Comparison of ENCODE assay signal across 9 mouse cellular contexts in the genomic region with DNA sequence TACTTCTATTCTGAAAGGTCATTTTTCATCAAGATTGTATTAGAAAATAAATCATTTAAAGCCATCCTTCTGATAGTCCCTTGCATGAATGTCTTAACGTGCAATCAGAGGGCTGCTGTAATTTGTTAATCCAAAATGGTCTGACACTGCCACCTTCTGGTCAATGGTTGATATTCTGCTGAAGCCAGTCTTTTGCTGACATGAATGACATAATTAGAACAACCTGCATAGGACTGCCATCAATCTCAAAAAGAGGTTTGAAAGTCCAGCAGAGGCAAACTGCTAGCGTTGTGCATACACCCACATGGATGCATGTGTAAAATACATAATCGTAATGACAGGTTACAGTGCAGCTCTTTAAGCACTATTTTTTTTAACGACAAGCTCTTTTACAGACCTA.
DNase-seq lines count a peak whose midpoint lies in the region; ATAC-seq and TF ChIP-seq lines count a peak whose summit lies in the region.
"Had no signal": no experiment of that assay in that cellular context is flagged by ENCODE, and none has a peak within 500 bp of the region (broad histone marks: within the 10 kb centered on the region; RNA-seq: fewer than 3 reads in every experiment).

No protein-coding gene starts in this region.

- no peaks in the 10 kb centered on the region for H3K36me3 ChIP-seq in kidney, embryonic 16.5 days (ENCODE audit: insufficient read depth, low read length)
- H3K36me3 ChIP-seq in forebrain, embryonic 15.5 days: no peaks in the 10 kb centered on the region
- H3K36me3 ChIP-seq in intestine, postnatal 0 days (ENCODE audit: control insufficient read depth, insufficient read depth): no peaks in the 10 kb centered on the region
- no peaks in the 10 kb centered on the region for H3K36me3 ChIP-seq in neural tube, embryonic 13.5 days
- H3K36me3 ChIP-seq: lung, embryonic 15.5 days had no signal

- H3K9me3 ChIP-seq in kidney, embryonic 16.5 days (ENCODE audit: low read length): no peaks in the 10 kb centered on the region
- H3K9me3 ChIP-seq in forebrain, embryonic 15.5 days: no peaks in the 10 kb centered on the region
- no peaks in the 10 kb centered on the region for H3K9me3 ChIP-seq in intestine, postnatal 0 days (ENCODE audit: control insufficient read depth)
- no peaks in the 10 kb centered on the region for H3K9me3 ChIP-seq in neural tube, embryonic 13.5 days
- H3K9me3 ChIP-seq: lung, embryonic 15.5 days had no signal

- intact Hi-C loops in left cerebral cortex, postnatal 36 days (cut with DNase I): no loop called here

- H3K27ac ChIP-seq in kidney, embryonic 16.5 days (ENCODE audit: low read length): no peak overlapping the region
- H3K27ac ChIP-seq in forebrain, embryonic 15.5 days (replicated peaks): no peak overlapping the region
- H3K27ac ChIP-seq in intestine, postnatal 0 days (ENCODE audit: low read depth, low read length): no peak overlapping the region
- no peak overlapping the region for H3K27ac ChIP-seq in neural tube, embryonic 13.5 days (replicated peaks)
- H3K27ac ChIP-seq: lung, embryonic 15.5 days had no signal

- peak; percentile 12 for DNase-seq in kidney, adult 18-20 months
- DNase-seq in c-Kit-positive CD71-positive TER-119-negative erythroid progenitor cells, embryonic 14.5 days (ENCODE audit: low read depth): peak; percentile 6
- DNase-seq in left cerebral cortex, postnatal 36 days (ENCODE audit: low spot score in 2 of 2): peak; percentile 36 to 68
- DNase-seq in spleen, postnatal 10 days (ENCODE audit: low spot score in 2 of 2): no peak

- peak; percentile 86 for TF ChIP-seq CTCF in intestine, postnatal 0 days (IDR thresholded peaks at IDR 0.05; ENCODE audit: low read depth)

- no peaks in the 10 kb centered on the region for H3K27me3 ChIP-seq in kidney, embryonic 16.5 days (ENCODE audit: insufficient read depth, low read length)
- no peaks in the 10 kb centered on the region for H3K27me3 ChIP-seq in forebrain, embryonic 15.5 days
- H3K27me3 ChIP-seq in intestine, postnatal 0 days (replicated peaks; ENCODE audit: control insufficient read depth, insufficient read depth, low read length): no peaks in the 10 kb centered on the region
- no peaks in the 10 kb centered on the region for H3K27me3 ChIP-seq in neural tube, embryonic 13.5 days
- H3K27me3 ChIP-seq: lung, embryonic 15.5 days had no signal

- H3K4me3 ChIP-seq in kidney, embryonic 16.5 days (ENCODE audit: low read length): no peak overlapping the region
- no peak overlapping the region for H3K4me3 ChIP-seq in forebrain, embryonic 15.5 days
- no peak overlapping the region for H3K4me3 ChIP-seq in intestine, postnatal 0 days (ENCODE audit: low read depth, low read length)
- H3K4me3 ChIP-seq in neural tube, embryonic 13.5 days: no peak overlapping the region
- H3K4me3 ChIP-seq: lung, embryonic 15.5 days had no signal

- WGBS in kidney, embryonic 16.5 days: 39% methylated on average over 4 of the region's 4 CpGs
- 34% methylated on average over 4 of the region's 4 CpGs for WGBS in forebrain, embryonic 15.5 days
- WGBS in intestine, postnatal 0 days: 34% methylated on average over 4 of the region's 4 CpGs
- WGBS in neural tube, embryonic 13.5 days: 44% methylated on average over 4 of the region's 4 CpGs

- H3K4me2 ChIP-seq in kidney, embryonic 16.5 days (replicated peaks; ENCODE audit: low read depth, low read length): no peak overlapping the region
- no peak overlapping the region for H3K4me2 ChIP-seq in forebrain, embryonic 15.5 days (replicated peaks)
- no peak overlapping the region for H3K4me2 ChIP-seq in intestine, postnatal 0 days (replicated peaks; ENCODE audit: low read depth)
- no peak overlapping the region for H3K4me2 ChIP-seq in neural tube, embryonic 13.5 days
- H3K4me2 ChIP-seq: lung, embryonic 15.5 days had no signal

- peaks cover 10% of the 10 kb centered on the region; the same call in 1 of the 2 replicates for H3K4me1 ChIP-seq in kidney, embryonic 16.5 days (ENCODE audit: insufficient read depth, low read length)
- H3K4me1 ChIP-seq in forebrain, embryonic 15.5 days: no peaks in the 10 kb centered on the region
- H3K4me1 ChIP-seq in intestine, postnatal 0 days (replicated peaks; ENCODE audit: control insufficient read depth, insufficient read depth, low read length): no peaks in the 10 kb centered on the region
- H3K4me1 ChIP-seq in neural tube, embryonic 13.5 days (replicated peaks): no peaks in the 10 kb centered on the region
- H3K4me1 ChIP-seq: lung, embryonic 15.5 days had no signal

- H3K9ac ChIP-seq in kidney, embryonic 16.5 days (replicated peaks; ENCODE audit: low read length): no peak overlapping the region
- no peak overlapping the region for H3K9ac ChIP-seq in forebrain, embryonic 15.5 days (replicated peaks)
- H3K9ac ChIP-seq in intestine, postnatal 0 days (ENCODE audit: low read depth, low read length): no peak overlapping the region
- H3K9ac ChIP-seq in neural tube, embryonic 13.5 days: no peak overlapping the region
- H3K9ac ChIP-seq: lung, embryonic 15.5 days had no signal

- no peak for ATAC-seq in kidney, embryonic 16.5 days (ENCODE audit: low FRiP score, low TSS enrichment)
- ATAC-seq in forebrain, embryonic 15.5 days (replicated peaks): peak; percentile 79
- no peak for ATAC-seq in intestine, postnatal 0 days
- ATAC-seq in neural tube, embryonic 13.5 days (ENCODE audit: low read depth): peak; percentile 65; the same call in 1 of the 2 replicates

Comparison
In these comparisons a context has a peak if more than half of its experiments do, and no peak if none do; other contexts are left out.
1. DNase-seq: peak in kidney, adult 18-20 months (single experiment), c-Kit-positive CD71-positive TER-119-negative erythroid progenitor cells, embryonic 14.5 days (single experiment) and left cerebral cortex, postnatal 36 days (2 of 2); none in spleen, postnatal 10 days (0 of 2).
2. ATAC-seq: peak in forebrain, embryonic 15.5 days (single experiment) and neural tube, embryonic 13.5 days (single experiment); none in kidney, embryonic 16.5 days (single experiment) and intestine, postnatal 0 days (single experiment).